17 mouse cellular contexts compared by ENCODE assay signal in genomic region chr3:105406036-105406435, GRCm38 (mm10). TPM values are rescaled to one million over a fixed set of nuclear protein-coding genes. Genes with fewer than 3 reads are reported as not detected.
DNase-seq lines count a peak whose midpoint lies in the region; ATAC-seq lines count a peak whose summit lies in the region.
"Had no signal": no experiment of that assay in that cellular context is flagged by ENCODE, and none has a peak within 500 bp of the region (broad histone marks: within the 10 kb centered on the region; RNA-seq: fewer than 3 reads in every experiment).

No protein-coding gene starts in this region.

- H3K27me3 ChIP-seq in stomach, embryonic 16.5 days (ENCODE audit: control insufficient read depth, insufficient read depth, low read length) = no peaks in the 10 kb centered on the region
- H3K27me3 ChIP-seq: forebrain, embryonic 15.5 days had no signal

- peaks cover 6% of the 10 kb centered on the region for H3K4me1 ChIP-seq in stomach, embryonic 16.5 days (ENCODE audit: control insufficient read depth, insufficient read depth, low read length)

- no peaks in the 10 kb centered on the region for H3K9me3 ChIP-seq in stomach, embryonic 16.5 days (replicated peaks; ENCODE audit: control insufficient read depth, low read length)
- H3K9me3 ChIP-seq: forebrain, embryonic 15.5 days; megakaryocyte, embryonic 14.5 days had no signal

- H3K27ac ChIP-seq in stomach, embryonic 16.5 days (ENCODE audit: low read length) = peak overlapping the region; percentile 81
- H3K27ac ChIP-seq: forebrain, embryonic 15.5 days; hindbrain, embryonic 14.5 days had no signal

- no peak overlapping the region for H3K4me3 ChIP-seq in stomach, embryonic 16.5 days (replicated peaks; ENCODE audit: low read length)
- H3K4me3 ChIP-seq: forebrain, embryonic 15.5 days; megakaryocyte, embryonic 14.5 days had no signal

- ATAC-seq in stomach, embryonic 16.5 days (ENCODE audit: insufficient read depth, low FRiP score) = peak; percentile 36; the same call in 1 of the 2 replicates
- ATAC-seq: forebrain, embryonic 15.5 days; liver, postnatal 0 days had no signal

- no peaks in the 10 kb centered on the region for H3K36me3 ChIP-seq in stomach, embryonic 16.5 days (ENCODE audit: control insufficient read depth, insufficient read depth, low read length)
- H3K36me3 ChIP-seq: forebrain, embryonic 15.5 days had no signal

- no peak overlapping the region for H3K4me2 ChIP-seq in stomach, embryonic 16.5 days (ENCODE audit: low read depth, low read length)
- H3K4me2 ChIP-seq: forebrain, embryonic 15.5 days; hindbrain, embryonic 14.5 days had no signal

- DNase-seq in kidney, adult 11 months = peak; percentile 23
- no peak for DNase-seq in kidney, adult 18-20 months
- peak; percentile 15 to 20 for DNase-seq in kidney, adult 8-10 months
- peak; percentile 61 for DNase-seq in kidney, postnatal 14 days
- no peak for DNase-seq in adrenal gland, adult 2 months
- DNase-seq in thymus, postnatal 25 days = no peak
- DNase-seq in ovary, postnatal 14 days (ENCODE audit: low spot score) = no peak
- DNase-seq: cerebellum, adult 9-10 months; heart, adult 18-20 months; liver, postnatal 0 days; thymus, adult 2 months had no signal

- H3K9ac ChIP-seq in stomach, embryonic 16.5 days (ENCODE audit: low read length) = no peak overlapping the region
- H3K9ac ChIP-seq: forebrain, embryonic 15.5 days; hindbrain, embryonic 14.5 days; liver, postnatal 0 days had no signal

- WGBS in stomach, embryonic 16.5 days = 28% methylated on average over 7 of the region's 7 CpGs

RNA-seq across cellular contexts. Expression of gene Kcnd3, which starts 46.1 kb away (rescaled TPM):
- polyA plus RNA-seq in stomach, embryonic 16.5 days (2015; fragmentation: Nextera tagmentation; extraction: Ambion mirVana) = 4.8 and 5.6 TPM in 2 replicates
- 1 to 10 TPM; 4.1 to 9.5 TPM for total RNA-seq in adrenal gland, adult 2 months (2021)
- polyA plus RNA-seq in adrenal gland, adult 2 months (2012; rRNA removed) = 2.3 and 3.5 TPM in 2 replicates
- total RNA-seq: monocyte, adult 5-6 weeks; neutrophil, adult 5-6 weeks had no signal

Comparison
In these comparisons a context has a peak if more than half of its experiments do, and no peak if none do; other contexts are left out.
1. DNase-seq: peak in kidney, adult 11 months (single experiment), kidney, adult 8-10 months (2 of 2) and kidney, postnatal 14 days (single experiment); none in kidney, adult 18-20 months (single experiment), adrenal gland, adult 2 months (single experiment), thymus, postnatal 25 days (single experiment) and ovary, postnatal 14 days (single experiment).